Mouse (Mus musculus) erythroblast, embryonic 14.5 days (primary cell): ENCODE results near the gene Ggact.

Experiments
- GATA1 ChIP-seq: IDR thresholded peaks from 2 replicates; pipeline ENCODE4 v1.6.1; 2012; ENCODE audit warnings: low read length, inconsistent platforms, mixed read lengths
- TAL1 ChIP-seq: IDR thresholded peaks from 3 replicates; pipeline ENCODE4 v1.6.1; 2012; ENCODE audit warnings: low read length, inconsistent platforms, mixed read lengths

DNA sequence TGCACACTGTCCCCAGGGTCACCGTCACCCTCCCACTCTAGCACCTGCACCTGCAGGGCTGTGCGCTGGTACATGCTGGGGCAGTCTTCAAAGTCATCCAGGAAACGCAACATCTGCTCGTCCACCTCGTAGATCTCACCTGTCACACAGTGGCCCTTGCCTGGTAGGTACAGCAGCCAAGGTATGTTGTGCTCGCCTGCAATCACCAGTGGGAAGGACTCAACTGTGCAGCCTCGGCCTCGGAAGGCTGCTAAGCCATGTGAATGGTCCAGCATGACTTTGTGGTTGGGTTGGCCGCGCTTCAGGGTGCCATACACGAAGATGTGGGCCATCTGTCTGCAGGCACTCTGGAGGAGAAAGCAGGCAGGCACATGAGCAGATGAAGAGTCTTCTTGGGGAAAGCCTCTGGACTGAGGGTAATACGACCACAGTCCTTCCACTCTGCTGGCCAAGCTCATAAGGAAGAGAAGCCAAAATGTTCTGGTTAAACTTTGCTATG lies 22.0 kb downstream of the Ggact start:
- TF ChIP-seq TAL1, result no peak
- TF ChIP-seq GATA1, result no peak
